Mouse (Mus musculus) cerebellum, adult 2 months (tissue): ENCODE data around the gene Wnk2.

ENCODE experiments used
- CTCF ChIP-seq: fragments of 200-500 bp; IDR thresholded peaks from 2 replicates; pipeline ENCODE4 v1.5.1; 2011; ENCODE audit warnings: low read depth, mild to moderate bottlenecking, control low read depth, low read length, moderate library complexity, borderline replicate concordance; ENCODE audit not compliant: insufficient read depth
- POLR2A ChIP-seq: fragments of 200-500 bp; IDR thresholded peaks from 2 replicates; pipeline ENCODE4 v1.6.1; 2011; ENCODE audit warnings: low read length, control low read depth, borderline replicate concordance; ENCODE audit not compliant: insufficient read depth

DNA sequence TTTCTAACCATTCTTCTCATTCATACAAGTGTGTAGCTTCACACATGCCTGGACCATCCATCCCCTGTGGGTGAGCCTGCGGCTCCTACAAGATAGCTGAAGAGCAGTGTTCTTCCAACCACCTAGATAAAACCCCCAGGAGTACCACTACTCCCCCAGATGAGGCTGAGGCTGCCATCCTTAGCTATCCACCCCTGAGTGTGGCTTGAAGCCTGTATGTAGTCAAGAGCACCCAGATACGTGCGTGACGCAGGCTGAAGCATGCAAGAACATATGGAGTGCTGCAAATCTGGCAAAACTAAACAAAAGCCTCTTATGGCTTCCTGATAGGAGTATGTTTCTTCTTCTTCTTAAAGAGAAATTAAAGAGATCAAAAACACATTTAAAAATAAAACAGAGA is 78.4 kb downstream of the Wnk2 start:
- TF ChIP-seq CTCF (no peak), POLR2A (no peak)
